Mouse (Mus musculus) fibroblast of lung, adult 2 months (primary cell): ENCODE results near the gene Eef1g.

Experiments used
- DNase-seq: peaks from one replicate; pipeline ENCODE4 v3.0.0-alpha.2; 2011; ENCODE audit warnings: low read depth

Eef1g gene

DNA sequence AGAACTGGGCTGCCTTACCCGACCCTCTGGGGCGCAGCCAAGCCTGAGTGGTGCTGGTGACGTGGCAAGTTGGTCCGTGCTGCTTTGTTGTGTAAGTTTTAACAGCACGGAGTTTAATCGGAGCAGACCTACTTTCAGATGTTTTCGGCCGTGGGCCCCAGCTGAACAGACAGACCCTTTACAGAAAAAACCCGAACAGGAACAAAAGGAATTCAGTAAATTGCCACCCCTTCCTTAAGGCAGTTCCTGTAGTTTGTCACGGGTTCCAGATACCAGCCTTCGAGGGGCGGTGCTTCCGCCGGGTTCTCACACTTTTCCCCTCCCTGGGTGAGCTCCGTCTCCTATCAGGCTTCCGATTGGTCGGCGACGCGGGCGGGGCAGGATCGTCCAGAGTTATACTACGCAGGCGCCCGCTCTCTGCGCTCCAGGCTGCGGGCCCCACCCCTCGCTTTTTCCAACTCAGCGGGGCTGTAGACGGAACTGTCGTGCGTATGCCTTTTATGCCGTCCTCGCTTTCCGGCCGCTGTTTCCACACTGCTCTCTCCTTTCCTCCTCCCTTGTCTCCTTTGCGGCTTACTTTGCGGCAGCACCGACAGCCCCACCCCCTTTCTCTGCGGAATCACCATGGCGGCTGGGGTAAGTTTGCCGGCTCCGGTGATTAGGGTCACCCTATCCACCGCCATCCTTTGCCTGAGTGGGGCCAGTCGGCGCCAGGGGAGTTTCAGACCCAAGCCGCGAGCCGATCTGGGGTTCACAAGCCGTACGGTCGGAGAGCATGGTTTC is at the start of gene Eef1g:
Gene Eef1g (plus strand): TSS at position 452 of the 783 bp plus-strand sequence.
- DNase-seq = peak; percentile 99

DNA sequence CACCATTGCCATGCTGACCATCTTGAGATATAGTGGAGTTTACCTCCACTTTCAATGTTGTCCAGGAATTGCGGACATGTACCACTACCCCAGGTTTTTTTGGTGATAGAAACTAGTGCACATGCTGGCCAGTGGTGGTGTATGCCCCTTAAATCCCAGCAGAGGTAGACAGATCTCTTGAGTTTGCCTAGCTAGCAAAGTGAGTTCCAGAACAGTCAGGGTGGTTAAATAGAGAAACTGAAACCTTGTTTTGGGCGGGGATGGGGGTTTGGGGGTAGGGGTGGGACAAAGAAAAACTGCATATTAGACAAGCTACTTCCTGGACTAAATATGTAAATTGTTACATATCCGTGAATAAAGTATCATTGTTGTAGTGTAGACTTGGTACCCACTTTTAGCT is 47.8 kb upstream of the Eef1g start:
- no peak for DNase-seq

DNA sequence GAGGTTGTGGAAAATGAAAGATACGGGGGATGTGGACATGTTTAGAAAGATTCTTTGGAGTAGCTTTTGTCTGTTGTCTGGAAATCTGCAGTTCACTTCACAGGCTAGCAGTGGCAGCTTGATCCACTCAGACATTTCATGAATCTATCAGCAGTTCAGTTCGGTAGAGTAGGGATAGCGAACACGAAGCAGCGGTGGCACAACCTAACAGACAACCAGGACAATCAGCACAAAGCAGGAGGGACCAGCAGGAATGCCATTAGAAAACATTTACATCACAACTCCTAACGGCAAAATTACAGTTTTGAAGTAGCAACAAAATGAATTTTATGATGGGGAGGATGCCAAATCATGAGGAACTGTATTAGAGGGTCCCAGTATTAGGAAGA is 47.2 kb upstream of the Eef1g start:
- DNase-seq = no peak

DNA sequence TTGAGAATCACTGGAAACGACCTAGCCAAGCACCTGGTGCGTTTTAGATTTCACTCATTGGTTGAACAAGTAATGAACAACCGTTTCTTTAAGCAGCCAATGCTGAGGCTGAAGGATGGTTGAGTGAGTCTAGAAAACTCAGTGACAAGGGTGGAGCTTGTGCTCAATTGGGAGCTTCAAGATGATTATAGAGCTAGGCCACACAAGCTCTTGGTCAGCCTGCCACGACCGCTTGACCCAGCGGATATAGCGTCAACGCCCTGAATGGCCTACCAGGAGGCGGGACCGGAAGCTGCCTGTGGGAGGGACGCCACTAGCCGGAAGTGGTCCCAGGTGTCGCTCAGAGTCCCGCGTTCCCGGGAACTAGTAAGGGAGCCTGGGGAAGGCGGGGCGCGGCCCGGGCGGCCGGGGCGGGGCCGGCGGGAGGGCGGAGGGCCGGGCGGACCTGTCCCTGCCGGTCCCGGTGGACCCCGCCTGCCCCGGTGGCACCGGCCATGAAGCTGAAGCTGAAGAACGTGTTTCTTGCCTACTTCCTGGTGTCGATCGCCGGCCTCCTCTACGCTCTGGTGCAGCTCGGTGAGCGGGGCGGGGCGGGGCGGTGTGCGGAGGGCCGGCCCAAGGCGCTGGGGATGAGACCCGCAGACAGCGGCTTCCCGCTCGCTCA is 46.6 kb upstream of the Eef1g start, which contains the start of gene B3gat3:
Gene B3gat3 (plus strand): TSS at position 302 of the 664 bp plus-strand sequence.
- peak; percentile 83 for DNase-seq

DNA sequence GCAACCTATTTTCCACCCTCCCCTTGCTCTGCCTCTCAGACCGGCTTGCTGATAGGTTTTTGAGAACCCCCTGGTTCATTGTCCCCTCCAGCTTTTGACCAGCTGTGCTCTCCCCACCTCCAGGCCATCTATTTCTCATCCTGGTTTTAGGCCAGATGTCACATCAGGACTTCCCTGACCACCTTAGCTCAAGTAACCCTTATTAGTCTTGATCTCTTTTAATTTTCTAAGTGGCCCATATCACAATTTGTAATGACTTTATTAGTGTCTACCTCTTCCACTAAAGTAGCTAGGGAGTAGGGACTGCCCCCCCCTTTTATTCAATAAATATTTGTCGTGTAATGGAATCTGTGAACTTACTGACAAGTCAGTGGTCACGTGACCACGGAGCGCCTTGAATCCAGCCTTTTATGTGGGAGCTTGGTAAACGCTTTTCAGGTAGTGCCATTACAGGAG is 46.0 kb upstream of the Eef1g start:
- DNase-seq = no peak

DNA sequence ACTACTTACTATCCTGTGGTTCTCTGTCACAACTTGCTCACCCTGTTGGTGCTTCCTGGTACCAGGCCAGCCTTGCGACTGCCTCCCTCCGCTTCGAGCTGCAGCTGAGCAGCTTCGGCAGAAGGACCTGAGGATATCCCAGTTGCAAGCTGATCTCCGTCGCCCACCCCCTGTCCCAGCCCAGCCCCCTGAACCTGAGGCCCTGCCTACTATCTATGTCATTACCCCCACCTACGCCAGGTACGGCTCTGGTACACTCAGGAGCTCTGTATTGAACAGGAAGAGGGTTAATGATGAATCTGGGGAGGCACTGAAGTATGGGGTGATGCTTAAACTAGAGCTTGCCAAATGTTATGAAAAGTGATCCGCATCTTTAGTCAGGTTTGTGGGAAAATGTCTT is 45.1 kb upstream of the Eef1g start:
- DNase-seq = no peak

DNA sequence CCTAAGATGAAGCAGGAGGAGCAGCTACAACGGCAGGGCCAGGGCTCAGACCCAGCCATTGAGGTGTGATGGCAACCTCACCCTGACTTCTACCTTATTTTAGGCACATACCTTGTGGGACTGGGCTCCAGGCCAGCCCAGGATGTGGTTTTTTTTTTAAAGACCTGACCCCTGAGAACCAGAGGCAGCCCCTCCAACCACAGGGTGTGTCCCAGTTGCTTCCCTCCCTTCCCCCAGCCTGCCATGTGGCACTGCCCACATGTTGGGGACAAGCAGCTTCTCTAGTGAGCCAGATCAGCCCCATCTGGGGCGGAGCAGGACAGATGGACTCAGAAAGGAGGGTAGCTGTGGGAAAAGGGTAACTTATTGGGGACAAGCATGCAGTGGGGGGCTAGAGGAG is 40.1 kb upstream of the Eef1g start:
- DNase-seq = no peak

DNA sequence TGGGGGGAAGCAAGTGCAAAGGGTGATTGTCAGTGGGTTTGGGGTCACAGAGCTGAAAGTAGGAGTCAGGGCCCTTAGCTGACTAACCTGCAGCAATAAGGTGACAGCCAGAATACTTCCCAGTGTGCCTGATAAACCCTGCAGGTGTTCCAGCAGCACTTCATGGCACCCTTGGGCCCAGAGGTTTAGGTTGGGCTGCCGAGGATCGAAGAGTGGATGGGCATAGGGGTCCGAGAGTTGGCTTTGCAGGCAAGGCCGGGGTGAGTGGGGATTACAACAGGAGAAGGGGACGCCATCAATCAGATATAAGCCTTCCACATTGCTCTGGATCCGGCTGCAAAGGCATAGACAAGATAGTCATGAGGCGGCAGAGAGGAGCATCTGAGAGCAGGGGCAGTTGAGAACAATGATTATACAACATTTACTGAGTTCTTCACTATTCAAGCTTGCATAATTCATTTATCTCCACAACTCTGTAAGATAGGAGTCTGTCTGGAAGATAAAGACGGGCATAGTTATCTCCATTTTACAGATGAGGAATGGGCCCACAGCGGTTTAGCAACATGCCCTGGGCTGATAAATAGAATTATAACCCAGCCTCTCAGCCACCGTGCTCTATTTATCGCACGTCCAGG is 38.8 kb upstream of the Eef1g start:
- no peak for DNase-seq

DNA sequence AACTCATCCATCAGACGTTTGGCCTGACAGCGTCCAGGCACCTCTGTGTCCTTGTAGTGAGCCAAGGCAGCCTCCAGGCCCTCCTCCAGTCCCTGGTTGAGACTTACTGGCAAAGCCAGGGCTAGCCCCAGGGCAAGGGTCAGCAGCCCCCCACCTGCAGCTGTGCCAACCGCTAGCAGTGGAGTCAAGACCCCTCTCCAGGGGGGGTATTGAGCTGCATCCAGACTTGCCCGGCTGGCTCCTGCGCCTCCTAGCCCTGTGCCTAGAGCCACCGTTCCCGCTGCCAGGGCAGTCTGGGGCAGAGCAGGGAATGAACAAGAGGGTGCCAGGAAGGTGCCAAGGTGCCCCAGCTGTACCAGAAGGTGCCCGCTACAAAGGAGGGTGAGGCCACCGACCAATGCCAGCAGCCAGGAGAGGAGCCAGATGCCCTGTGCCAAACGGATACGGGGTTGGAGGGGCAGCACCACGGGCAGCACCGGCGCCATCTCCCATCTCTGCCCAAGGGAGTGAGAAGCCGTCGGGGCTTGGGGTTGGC is 38.1 kb upstream of the Eef1g start:
- DNase-seq = no peak

DNA sequence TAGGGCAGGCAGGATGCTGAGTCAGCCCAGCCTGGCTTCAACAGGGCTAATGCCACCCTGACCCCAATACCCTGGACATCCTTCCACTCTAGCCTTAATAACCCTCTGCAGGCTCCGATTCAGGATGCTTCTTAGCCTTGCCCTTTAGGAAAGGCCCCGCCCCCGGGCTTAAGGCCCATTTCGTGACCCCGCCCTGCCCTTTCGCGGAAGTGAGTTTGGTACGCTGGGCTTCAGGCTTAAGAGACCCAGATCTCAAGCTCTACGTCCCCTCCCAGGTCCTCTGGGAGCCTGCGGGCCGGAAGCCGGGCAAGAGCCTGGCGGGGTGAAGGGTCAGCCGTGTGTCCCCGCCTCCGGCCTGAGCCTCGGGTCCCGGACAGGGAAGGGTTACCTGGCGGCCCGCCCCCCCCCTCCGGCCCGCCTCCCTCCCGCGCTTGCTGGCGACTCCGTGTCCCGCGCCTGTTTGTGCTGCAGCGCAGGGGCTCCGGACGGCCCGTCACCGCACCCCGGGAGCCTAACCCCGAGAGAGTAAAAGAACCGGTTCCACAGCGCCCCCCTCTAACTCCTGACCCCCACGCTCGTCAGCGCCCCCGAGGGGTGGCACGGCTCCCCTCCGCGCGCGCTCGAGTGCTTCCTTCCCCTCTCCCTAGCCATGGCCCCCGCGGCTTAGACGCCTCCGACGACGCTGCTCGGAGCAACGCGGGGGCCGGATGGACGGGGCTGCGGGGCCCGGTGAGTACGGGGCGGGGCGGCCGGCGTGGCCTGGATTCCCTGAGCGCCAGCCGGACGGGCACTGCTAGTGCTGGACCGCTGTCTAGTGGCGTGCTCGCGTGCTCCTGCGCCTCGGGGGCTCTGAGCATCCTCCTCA is 37.4 kb upstream of the Eef1g start, which contains the start of the genes Rom1 and Eml3:
Gene Rom1 (minus strand): TSS at position 133 of the 865 bp plus-strand sequence.
Gene Eml3 (plus strand): TSS at position 329 of the 865 bp plus-strand sequence.
- peak; percentile 56 for DNase-seq

DNA sequence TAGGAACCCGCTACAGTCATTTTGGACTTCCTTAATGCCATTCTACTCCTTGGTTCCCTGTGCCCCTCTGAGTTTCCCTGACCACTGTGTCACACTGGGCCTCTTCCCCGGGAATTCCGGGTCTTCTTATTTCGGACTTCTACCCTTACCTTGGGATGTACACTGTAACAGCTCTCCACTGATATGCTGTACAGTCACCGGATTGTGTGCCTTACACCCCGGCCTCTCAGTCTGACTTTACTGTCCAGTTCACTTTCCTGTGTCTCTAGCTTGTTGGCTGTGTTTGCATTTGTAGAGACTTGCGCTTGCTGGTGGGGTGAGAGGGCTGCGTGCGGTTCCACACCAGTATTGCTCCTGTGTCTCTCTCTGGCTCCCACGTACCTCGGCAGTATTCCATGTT is 36.7 kb upstream of the Eef1g start:
- DNase-seq = no peak

DNA sequence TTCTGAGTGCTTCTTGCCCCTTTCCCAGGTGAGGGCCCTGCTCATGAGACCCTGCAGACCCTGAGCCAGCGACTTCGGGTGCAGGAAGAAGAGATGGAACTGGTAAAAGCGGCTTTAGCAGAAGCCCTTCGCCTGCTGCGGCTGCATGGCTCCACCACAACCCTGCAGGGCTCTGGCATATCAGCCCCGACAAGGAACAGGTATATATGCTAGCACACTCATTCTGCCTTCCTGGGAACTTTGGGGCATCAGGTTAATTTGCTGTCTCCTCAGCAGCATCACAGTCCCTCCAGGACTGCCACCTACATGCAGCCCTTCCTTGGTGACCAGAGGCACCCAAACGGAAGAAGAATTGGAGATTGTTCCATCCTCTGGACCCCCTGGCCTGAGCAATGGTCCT is 36.1 kb upstream of the Eef1g start:
- DNase-seq = no peak

DNA sequence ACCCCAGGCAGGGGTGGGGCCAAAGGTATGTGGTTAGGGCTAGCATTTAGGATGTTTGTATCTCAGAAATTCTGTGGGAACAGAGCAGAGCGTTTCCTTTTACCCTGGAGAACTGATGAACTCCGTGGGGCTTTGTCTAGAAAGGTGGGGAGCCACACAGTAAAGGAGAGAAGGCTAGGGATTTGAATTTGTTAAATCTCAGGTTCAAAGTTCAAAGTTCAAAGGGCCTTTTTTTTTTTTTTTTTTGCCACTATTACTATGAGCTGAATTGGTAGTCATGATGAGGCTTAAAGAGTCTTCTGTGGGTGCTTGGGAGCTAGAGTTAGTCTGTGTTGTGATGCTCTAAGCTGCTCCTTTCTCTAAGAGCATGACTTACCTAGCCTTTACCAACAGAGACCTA is 30.1 kb upstream of the Eef1g start:
- DNase-seq = no peak

DNA sequence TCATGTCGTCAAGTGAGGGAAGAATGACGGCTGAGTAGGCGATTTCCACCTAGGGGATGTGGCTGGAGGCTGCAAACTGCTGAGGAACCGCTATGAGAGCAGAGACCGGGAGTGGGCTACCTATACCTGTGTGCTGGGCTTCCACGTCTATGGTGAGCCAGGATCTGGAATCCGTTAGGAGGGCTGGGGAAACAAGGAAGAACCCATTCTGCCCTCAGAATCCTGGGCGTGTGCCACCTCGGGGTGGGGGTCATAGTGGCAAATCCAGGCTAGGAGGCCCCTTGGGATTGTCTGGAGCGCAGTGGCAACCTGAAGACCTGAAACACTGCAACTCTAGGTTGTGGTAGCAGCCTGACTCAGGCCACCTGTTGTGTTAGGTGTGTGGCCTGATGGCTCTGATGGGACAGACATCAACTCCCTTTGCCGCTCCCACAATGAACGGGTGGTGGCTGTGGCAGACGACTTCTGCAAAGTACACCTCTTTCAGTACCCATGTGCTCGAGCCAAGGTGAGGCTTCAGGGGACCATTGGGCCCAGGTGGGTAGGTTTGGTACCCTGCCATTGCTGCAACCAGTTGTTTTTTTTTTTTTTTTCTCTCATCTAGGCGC is 26.2 kb upstream of the Eef1g start:
- no peak for DNase-seq

DNA sequence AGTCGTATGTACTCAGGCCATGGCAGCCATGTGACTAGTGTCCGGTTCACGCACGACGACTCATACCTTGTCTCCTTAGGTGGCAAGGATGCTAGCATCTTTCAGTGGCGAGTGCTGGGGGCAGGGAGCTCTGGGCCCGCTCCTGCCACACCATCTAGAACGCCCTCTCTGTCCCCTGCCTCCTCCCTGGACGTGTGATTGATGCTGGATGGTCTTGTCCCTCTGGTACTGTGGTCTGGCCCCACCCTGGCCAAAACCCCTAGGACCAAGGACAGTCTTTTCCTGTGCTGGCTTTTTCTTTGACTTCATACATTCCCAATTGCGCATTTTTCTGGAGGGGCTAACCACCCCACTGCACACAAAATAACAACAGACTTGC is 25.7 kb upstream of the Eef1g start:
- DNase-seq = no peak

DNA sequence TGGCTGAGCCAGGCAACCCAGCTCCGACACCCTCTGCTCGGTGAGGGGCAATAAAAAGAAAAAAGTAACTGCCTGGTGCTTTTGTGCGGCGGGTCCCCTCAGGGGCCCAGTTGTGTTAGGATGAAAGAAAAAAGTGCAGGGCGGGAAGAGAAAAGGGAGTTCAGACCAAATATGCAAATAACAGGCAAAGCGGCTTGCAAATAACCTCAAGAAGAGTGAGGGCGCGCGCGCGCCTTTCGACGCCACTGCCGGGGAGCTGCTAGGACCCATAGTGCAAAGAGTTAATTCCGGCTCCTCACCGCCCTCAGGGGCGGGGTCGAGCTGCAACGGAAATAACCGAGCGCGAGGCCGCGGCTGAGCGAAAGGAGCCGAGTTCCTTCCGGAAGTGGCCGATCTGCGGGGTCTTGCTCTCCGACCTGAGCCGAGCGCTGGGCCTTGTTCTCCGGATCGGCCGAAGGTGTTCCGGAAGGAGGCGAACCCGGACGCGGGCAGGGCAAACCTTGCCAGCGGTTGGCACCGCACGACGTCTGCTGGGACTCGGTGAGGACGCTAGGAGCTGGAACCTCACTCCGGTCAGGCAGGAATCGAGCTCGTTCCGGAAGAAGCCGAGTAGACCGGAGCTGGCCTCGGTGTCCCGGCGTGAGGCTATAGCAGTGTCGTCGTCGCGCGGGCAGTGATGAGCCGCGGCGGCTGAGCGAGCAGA is 25.2 kb upstream of the Eef1g start, which contains the start of gene Mta2:
Gene Mta2 (plus strand): TSS at position 361 of the 703 bp plus-strand sequence.
- DNase-seq = peak; percentile 91

DNA sequence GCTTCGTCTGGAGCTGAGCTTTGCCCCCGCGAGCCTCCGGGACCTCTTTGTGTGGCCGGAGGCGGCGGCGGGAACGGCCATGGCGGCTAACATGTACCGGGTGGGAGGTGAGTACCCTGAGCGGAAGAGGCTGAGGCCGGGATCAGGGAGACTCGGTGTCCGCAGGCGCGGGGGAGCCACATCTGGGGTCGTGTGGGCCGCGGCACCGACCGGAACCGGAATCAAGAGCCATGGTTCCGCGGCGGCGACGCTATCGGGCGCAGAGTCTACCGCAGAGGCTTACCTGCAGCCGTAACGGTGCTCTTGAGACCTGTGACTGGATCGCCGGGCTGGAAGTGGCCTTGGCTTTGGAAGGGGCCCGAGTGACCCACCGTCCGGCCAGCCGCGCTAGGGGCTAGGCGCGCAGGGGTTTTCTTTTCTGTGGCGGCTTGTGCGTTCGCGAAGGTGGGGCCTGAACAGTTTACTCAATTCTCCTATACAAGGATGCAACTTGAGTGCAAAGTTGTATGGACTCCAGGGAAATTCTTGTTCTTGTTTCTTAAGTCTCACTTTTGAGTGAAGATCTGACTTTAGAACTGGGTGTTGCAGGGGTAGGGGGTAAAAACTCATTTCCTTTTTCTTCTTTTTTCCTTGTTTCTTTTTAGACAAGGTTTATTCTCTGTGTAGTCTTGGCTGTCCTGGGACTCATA is 24.4 kb upstream of the Eef1g start:
- no peak for DNase-seq

DNA sequence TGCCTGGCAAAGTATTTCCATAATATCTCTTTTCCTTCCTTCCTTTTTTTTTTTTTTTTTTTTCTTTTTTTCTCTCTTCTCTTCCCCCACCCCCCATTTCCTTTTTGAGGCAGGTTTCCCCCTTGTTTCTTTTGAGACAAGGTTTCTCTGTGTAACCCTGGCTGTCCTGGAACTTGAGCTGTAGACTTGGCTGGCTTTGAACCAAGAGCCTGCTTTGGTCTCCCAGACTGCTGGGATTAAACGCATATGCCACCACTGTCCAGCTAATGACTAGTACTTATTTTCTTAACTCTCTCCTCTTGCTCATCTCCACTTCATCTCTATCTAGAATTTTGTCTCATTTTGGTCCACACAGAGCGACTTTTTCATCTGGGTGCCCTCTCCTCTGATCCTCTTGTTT is 23.8 kb upstream of the Eef1g start:
- DNase-seq = no peak

DNA sequence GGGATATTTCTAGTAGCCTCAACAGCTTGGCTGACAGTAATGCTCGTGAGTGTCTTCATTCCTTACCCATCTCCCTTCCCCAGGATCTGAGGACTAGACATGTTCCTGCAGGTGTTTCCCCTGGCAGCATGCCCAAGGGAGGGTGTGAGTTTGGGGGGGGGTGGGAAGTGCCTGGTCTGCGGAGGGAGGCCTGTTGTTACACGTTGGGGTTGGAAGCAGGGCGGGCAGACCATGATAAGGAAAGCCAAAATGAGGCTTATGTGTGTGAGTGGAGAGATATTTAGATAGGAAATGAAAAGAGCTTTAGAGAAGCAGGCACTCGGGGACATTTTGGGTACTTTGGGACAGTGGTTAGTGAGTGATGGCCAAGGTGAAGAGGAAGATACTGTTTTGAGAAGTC is 22.8 kb upstream of the Eef1g start:
- no peak for DNase-seq

DNA sequence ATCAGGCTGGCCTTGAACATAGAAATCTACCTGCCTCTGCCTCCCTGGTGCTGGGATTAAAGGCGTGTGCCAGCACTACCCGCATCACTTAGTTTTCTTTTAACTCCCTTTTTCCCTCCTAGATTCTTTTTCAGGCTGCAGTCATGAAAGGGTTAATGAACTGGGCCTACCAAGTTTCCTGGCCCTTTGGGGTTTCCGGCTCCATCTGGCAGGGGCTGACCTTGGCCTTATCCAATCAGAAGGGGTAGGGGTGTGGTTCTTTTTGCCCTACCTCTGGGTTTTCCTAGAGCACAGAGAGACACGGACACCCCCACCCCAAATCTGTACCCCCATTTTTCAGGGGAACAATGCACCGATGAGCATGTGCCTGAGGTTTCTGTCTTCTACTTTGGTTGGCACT is 22.1 kb upstream of the Eef1g start:
- peak; percentile 57 for DNase-seq
